Mouse (Mus musculus) ES-E14 (cell line): ENCODE data around the gene Ankib1.

Source experiments
- CHD2 ChIP-seq: IDR thresholded peaks from 2 replicates; pipeline ENCODE4 v1.6.1; 2014; ENCODE audit warnings: mild to moderate bottlenecking, low read depth, low read length, inconsistent platforms
- HCFC1 ChIP-seq: IDR thresholded peaks from 2 replicates; pipeline ENCODE4 v1.6.1; 2012; ENCODE audit warnings: low read length, inconsistent platforms, borderline replicate concordance; ENCODE audit not compliant: insufficient read depth
- MAFK ChIP-seq: IDR thresholded peaks from 2 replicates; pipeline ENCODE4 v1.6.1; 2014; ENCODE audit warnings: mild to moderate bottlenecking, low read depth, low read length, inconsistent platforms; ENCODE audit not compliant: insufficient read depth
- ZC3H11A ChIP-seq: IDR thresholded peaks from 2 replicates; pipeline ENCODE4 v1.6.1; 2012; ENCODE audit warnings: low read depth, mild to moderate bottlenecking, inconsistent platforms, low read length, borderline replicate concordance

DNA sequence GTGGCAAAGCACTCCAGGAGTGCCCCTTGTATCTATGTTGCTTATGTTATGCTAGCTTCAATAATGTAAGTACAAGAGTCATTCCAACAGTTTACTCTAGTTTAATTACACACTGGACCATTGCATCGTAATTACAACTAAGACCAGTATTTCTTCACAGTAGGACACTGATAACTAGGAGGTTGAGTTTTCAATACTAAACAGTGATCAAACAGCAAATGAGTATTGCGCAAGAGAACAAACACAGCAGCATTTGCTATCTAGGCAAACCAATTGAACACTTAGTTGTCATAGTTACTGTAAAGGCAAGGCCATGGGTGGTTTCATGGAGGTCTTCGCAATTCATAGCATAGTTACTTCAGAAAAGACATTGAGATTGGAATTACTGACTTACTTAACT lies 111.4 kb downstream of the Ankib1 start:
- TF ChIP-seq MAFK, result no peak
- TF ChIP-seq ZC3H11A, result no peak
- TF ChIP-seq CHD2, result no peak
- TF ChIP-seq HCFC1, result no peak
